Mouse (Mus musculus): ENCODE measurements around the gene Gfy. TPM values are rescaled to one million over a fixed set of nuclear protein-coding genes. Genes with fewer than 3 reads are reported as not detected.

Gene Gfy
- under 1 TPM; 0.17 to 0.50 TPM for total RNA-seq (2021)

DNA sequence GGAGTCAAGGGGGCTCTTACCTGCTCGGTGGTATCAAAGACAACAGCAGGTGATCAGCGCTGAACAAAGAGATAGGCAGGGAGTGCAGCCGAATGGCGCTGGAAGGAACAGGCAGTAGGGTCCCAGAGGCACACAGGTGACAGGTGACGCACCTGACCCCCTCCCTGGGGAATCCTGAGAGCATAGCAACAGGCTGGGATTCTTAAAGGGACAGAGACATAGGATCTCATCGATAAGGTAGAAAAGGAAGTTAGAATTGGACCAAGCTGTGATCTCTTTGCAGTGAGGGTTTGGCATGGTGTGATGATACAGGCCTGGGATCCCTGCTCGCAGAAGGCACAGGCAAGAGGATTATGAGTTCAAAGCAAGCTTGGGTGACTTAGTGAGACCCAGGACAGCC is at the start of gene Gfy:
TSS of gene Gfy (minus strand) at position 101 of the 400 bp plus-strand sequence.
- DNase-seq (ENCODE audit: low spot score in 2 of 2) = no peak
- intact Hi-C loops (cut with DNase I) = no loop called here

DNA sequence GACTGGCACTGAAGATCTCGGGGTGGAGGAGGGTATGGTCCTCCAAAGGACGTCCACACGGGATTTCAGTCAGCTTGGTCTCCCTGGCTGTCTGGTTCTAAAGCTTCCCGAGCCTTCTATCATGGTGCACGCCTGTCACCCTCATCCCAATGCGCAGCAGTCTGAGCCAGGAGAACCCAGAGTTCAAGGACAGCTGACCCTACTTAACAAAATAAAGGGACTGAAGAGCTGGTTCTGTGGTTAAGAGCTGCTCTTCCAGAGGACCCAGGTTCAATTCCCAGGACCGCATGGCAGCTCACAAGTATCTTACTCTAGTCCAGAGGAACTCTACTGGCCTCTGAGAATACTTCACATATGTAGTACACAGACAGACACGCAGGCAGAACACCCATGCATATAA is 49.7 kb upstream of the Gfy start:
- intact Hi-C loops (cut with DNase I) = no loop called here
- no peak for DNase-seq (ENCODE audit: low spot score in 2 of 2)

DNA sequence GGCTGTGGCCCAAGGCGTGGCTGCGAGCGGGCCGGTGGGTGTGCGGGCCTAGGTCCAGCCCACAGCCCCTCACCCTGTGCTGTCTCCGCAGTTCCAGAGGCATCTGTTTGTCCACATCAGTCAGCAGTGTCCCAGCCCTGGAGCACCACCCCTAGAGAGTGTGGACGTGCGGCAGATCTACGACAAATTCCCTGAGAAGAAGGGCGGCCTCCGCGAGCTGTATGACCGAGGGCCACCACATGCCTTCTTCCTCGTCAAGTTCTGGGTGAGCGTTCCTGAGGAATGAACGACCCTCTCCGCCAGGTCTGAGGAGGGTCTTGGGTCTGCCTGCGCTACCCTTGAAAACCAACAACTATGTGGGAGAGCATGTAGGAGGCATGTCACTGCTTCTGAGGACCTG is 49.2 kb upstream of the Gfy start:
- no peak for DNase-seq (ENCODE audit: low spot score in 2 of 2)

DNA sequence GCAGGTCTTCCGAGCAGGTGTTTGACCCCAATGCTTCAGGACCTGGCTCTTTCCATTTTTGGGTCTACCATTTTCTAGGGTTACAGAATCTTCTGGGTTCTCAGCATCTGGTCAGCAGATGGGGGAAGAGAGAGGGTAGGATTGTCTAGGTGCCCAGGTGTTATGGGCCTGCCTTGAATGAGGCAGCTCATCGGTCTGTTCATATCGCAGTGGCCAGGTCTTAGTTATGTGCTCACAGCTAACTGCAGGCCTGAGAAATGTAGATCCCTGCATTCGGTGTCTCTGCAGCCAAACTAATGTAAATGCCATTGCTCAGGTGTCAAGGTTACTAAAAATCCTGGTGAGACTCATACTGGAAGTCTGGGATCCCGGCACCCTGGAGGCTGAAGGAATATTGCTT is 47.1 kb upstream of the Gfy start:
- intact Hi-C loops (cut with DNase I) = no loop called here
- DNase-seq (ENCODE audit: low spot score in 2 of 2) = no peak

More for the DNA sequence above, 49.2 kb upstream of the Gfy start:
- intact Hi-C loops (cut with DNase I) = no loop called here

DNA sequence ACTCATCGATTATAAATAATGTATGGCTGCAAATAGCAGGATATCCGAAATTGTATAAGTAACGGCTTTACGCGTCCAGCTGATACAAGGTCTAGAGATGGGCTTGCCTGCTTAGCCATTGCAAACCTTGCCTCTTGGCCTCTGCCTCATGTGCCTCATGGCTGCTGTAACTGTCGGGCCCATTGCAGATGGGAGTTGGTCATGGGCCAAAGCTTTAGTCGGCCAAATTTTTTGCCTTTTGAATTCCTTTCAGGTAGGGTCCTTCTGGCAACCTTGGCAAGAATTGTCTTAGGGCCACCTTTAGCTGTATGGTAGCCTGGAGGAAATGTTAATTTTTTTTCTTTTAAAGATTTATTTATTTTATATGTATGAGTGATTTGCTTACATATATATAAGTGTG is 45.5 kb upstream of the Gfy start:
- DNase-seq (ENCODE audit: low spot score in 2 of 2) = no peak
- intact Hi-C loops (cut with DNase I) = no loop called here

DNA sequence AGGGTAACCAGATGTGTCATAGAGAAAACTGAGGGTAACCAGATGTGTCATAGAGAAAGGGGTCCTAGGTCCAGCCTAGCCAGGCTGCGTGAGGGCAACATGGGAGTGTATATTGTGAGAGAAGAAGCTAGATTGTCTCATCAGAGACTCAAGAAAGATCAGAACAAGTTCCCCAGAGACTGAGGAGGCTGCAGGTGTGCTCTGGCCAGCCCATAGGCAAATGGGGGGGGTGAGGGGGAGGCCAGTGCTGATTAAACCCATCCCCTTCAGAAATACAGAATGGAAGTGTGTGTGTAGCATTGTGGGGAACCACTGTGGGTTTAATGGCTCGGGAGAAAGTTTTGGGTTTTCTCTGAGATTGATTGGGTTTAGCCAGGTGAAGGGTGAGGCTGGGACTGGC is 42.3 kb upstream of the Gfy start:
- DNase-seq (ENCODE audit: low spot score in 2 of 2) = no peak
- intact Hi-C loops (cut with DNase I) = no loop called here

DNA sequence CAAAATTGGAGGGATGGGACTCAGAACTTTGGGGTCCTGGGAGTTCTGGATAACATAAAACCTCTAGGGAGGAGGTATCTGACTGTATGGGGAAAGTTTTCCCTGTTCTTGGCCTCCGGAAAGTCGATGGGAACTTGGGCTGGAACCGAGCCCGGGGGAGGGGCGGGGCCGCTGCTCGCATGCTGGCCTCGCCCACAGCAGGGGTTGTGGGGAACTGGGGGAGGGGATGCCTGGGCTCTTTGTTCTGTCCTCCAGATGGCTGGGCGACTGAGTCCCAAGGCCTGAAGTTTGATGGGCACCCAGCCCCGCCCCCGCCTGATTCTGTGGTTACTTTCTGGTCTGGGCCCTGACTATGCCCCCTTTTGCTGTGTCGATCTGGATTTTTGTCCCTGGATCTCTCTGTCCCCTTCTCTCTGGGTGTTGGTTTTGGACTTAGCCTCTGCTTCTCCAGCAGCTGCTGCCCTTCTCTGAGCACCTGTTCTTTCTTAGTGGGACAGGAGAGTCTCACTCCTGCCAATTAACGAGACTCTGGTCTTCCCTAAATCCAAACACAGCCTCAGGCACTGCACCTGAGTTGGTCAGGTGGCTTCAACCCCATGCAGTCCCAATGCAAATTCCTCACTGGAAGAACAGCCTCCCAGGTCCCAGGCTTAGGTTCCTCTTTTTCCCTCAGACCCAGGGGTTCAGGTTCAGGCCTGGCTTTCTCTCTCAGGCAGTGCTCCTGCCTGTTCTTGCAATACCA is 37.2 kb upstream of the Gfy start:
- no peak for DNase-seq (ENCODE audit: low spot score in 2 of 2)
- intact Hi-C loops (cut with DNase I) = no loop called here

DNA sequence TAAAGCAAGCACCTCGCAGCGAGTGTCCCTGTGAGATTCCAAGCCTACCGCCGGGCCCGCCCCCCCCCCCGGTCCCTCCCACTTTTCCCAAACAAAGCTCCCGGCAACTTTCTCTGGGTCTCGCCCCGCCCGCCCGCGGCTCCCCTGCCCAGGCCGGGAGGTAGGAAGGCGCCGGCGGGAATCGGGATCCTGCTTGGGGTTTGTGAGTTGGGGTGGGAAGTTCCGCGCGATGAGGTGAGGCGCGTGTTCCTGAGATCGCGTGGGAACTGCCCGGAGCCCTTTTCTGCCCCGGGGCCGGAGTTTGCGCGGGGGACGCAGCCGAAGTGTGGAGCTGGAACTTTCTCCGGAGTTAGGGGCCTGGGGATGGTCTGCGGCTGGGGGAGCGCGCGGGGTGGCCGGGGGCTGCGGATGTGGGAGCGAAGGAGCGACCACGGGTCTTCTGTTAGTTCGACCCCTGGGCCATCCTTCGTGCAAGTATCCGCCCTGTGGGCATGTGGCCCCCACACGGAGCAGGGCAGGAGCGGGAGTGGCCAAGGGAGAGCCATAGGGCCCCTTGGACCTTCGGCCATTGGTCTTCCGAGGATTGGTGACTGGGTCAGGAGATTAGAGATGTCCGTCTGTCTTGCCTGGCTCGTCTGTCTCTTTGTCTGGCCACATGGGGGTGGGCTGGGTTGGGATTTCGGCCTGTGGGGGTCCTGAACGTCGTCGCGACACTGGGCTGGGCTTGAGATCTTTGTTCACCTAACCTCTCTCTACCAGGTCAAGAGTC is 36.5 kb upstream of the Gfy start, which contains the start of gene Tead2:
TSS of gene Tead2 (plus strand) at position 81 of the 769 bp plus-strand sequence.
- no peak for DNase-seq (ENCODE audit: low spot score in 2 of 2)
- intact Hi-C loops (cut with DNase I) = no loop called here

DNA sequence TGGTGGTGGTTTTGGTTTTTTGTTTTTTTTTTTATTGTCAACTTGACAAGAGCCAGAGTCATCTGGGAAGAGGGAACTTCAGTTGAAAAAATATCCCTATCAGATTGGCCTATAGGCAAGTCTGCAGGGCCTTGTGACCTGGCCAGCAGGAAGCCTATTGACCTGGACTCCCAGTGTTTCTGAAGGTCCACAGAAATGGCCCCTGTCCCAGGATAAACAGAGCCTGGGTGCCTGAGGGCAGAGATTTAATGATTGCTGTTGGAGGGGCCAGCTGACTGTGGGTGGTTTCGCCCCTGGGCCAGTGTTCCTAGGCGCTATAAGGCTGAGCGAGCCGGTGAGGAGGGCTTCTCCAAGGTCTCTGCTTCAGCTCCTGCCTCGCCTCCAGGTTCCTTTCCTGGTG is 34.3 kb upstream of the Gfy start:
- no peak for DNase-seq (ENCODE audit: low spot score in 2 of 2)
- intact Hi-C loops (cut with DNase I) = no loop called here

DNA sequence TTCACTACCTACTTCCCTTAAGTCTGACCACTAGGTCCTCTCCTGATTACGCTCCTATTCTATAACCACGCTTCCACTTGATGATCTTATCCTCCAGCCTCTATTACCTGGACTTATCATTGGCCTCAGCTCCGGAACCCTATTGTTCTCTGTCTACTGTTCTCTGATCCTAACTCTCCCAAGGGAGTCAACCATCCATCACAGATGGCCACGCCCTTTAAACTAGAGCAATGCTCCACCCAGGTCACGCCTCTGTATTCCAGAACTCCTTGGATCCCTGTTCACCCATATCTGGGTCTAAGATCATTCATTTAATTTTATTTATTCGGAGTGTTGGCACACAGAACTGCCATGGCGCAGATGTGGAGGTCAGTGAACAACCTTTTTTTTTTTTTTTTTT is 33.0 kb upstream of the Gfy start:
- intact Hi-C loops (cut with DNase I) = no loop called here
- no peak for DNase-seq (ENCODE audit: low spot score in 2 of 2)

DNA sequence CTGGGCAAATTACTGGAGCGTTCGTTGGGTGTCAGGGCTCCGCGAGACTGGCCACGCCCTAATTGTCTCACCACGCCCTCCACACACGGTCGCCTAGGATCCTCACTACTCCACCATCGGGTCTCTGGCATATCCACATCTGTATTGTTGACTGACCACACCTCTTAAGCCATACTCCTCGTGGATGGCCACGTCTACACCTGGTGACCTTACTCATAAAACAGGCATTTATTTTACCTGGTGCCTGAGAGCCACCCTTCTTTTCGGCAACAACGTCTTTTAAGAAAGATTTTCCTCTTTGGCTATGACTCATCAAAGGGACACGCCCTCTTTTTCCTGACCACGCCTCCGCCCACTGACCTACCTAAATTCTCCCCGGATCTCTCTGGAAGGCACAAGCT is 32.5 kb upstream of the Gfy start, which contains the start of gene Dkkl1:
TSS of gene Dkkl1 (minus strand) at position 297 of the 401 bp plus-strand sequence.
- DNase-seq (ENCODE audit: low spot score in 2 of 2) = no peak
- intact Hi-C loops (cut with DNase I) = no loop called here

DNA sequence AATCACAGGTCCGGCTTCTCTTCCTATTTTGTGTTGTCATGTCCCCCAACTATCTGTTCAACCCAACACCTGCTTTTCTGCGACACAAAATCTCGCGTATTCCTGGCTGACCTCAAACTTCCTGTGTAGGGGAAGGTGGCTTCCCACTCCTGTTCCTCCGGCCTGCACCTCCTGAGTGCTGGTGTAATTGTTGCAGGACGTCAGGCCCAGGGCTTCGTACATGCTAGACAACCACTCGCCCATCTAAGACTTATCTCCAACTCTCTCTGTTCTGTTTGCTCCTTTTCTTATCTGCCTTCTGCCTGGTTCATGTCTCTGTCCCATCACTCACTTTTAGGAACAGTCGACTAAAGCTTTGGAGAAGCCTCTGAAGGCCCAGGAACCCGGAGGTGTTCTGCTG is 31.7 kb upstream of the Gfy start:
- intact Hi-C loops (cut with DNase I) = no loop called here
- DNase-seq (ENCODE audit: low spot score in 2 of 2) = no peak

DNA sequence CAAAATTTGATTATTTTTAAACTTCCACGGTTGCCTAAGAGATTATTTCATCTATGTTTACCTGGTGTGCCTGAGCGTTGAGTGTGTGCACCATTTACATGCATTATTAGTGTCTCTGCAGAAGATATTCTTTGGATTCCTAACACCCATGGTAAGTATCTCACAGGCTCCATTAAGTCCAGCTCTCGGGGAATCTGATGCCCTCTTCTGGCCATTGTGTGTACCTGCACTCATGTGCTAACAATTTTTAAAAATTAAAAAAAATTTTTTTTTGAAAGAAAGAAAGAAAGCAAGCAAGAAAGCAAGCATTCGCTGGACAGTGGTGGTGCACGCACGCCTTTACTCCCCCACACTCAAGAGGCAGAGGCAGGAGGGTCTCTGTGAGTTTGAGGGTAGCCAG is 28.9 kb upstream of the Gfy start:
- intact Hi-C loops (cut with DNase I) = no loop called here
- no peak for DNase-seq (ENCODE audit: low spot score in 2 of 2)

DNA sequence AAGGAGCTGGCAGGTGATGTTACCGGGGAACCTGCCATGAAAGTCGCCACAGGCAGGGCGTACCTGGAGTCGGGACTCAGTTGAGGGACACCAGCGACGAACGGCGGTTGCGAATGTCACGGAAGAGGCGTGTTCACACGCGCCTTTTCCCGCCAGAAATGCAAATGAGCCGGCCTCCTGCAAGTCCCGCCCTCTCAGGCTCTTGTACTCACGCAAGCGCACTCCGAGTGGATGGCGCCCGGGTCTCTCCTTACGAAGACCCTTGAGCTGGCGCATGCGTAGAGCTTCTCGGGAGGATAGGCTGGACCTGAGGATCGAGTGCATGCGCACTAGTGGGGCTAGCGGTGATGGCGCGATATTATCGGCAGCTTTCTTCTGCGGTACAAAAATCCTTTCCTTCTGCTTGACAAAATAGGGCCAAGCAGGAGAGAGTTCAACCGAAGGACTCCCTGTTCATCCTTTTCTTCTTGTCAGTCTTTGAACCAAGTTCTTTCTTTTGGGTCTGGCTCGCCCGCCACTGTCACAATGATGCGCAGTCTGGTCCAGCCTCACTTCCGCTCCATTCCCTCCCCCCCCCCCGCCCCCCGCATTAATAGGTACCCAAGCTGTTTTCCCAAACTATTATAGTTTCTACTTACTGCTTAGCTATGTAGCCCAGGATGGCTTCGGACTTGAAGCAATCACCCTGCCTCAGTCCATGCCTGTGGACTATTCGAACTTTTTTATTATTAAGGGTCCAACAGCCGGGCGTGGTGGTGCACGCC is 25.2 kb upstream of the Gfy start, which contains the start of gene Ccdc155:
TSS of gene Ccdc155 (minus strand) at position 513 of the 764 bp plus-strand sequence.
- intact Hi-C loops (cut with DNase I) = no loop called here
- peak; percentile 90 to 91 for DNase-seq (ENCODE audit: low spot score in 2 of 2)

DNA sequence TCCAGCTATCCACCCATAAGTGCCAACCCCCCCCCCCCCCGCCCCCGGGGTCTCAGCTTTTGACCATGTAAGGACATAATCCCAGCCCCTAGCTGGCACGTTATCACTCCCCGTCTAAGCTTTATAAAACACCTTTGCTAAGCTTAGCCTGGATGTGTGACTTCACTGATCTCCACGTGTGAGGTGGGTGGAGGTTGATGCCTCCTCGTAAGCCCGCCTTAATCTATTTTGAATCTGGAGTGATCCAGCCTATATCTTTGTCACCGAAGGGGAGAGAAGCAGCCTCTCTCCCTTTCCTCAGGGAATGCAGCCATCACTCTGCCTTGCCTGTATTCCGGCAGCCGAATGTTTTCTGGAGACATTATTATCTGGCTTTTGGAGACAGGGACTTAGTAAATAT is 23.3 kb upstream of the Gfy start:
- no peak for DNase-seq (ENCODE audit: low spot score in 2 of 2)
- intact Hi-C loops (cut with DNase I) = no loop called here

DNA sequence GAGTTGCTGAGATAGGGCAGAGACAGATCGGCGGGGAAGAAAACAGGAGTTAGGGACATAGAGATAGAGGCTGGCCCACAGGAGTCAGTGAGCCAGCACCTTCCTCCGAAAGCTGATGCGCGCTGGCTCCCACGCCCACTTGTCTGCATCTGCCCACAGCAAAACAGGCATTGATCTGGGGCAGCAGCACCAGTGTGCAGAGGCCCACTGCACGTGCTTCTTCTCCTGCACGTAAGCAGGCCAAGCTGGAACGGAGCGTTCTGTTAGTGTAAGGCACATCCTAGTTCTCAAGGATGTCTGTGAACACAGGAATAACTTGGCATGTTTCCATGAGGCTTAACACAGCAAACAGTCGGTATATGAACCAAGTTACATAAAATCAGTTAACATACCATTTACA is 19.6 kb upstream of the Gfy start:
- peak; percentile 64 to 75 for DNase-seq (ENCODE audit: low spot score in 2 of 2)
- intact Hi-C loops (cut with DNase I) = no loop called here

DNA sequence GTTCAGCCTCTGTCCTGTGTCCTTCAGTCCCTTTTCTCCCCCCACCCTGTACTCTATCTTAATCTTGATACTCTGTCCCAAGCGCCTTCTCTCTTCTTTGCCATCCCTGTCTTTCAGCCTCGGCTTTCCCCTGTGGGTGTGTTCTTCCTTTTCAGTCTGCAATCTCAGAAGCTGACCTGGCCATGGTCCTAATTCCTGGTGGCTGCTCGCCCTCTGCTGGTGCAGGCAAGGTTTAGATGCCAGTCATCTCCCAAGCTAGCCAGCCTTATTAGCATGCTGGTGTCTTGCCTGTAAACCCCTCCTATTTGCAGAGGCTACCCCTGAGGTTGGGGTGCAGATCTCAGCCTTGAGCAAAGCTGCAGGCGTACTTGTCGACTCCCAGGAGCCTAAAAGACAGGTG is 19.1 kb upstream of the Gfy start:
- intact Hi-C loops (cut with DNase I) = no loop called here
- peak; percentile 69 to 75 for DNase-seq (ENCODE audit: low spot score in 2 of 2)

DNA sequence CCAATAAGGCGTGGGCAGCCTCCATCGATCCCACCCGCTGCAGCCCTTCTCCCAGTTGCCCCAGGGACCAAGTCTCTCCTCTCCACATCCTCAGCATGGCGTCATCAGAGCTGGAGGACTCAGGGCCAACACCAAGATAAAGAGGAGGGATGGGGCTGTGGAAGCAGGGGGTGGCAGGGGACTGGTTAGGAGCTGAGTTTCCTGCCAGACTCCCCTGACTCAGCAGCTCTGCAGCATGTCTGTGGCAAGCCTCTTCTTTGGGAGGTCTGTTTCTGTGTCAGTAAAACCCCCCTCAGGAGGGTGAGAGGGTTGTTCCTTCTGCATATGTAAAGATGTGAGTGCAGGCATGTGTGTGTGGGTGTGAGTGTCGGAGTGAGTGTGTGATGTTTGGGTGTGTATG is 17.6 kb upstream of the Gfy start:
- no peak for DNase-seq (ENCODE audit: low spot score in 2 of 2)
- intact Hi-C loops (cut with DNase I) = loop anchor here (2.0 kb wide), 1 partner anchor 34 kb away; the partner anchor contains the start of gene Slc17a7

DNA sequence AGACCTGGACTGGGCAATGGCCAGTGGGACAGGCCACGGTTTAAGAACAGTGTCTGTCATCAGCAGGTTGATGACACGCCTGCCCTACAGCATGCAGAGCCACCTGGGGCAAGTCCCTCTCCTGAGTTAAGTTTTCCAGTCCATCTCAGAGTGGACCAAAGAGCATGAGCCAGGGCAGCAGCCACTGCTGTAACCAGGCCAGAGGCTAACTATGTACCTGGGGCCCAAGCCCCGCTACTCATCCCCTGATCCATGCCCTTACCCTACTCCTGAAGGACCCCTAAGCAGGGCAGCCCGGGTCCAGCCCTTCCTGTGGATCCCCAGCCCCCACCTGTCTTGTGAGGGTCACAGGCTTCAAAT is 16.8 kb upstream of the Gfy start:
- intact Hi-C loops (cut with DNase I) = loop anchor here (2.0 kb wide), 1 partner anchor 33 kb away; the partner anchor contains the start of gene Slc17a7
- DNase-seq (ENCODE audit: low spot score in 2 of 2) = no peak
